Mouse (Mus musculus): ENCODE data around the gene Rplp0. TPM values are rescaled to one million over a fixed set of nuclear protein-coding genes. Genes with fewer than 3 reads are reported as not detected.
A peak's percentile ranks its signal among the peaks of the same experiment; 100 is the strongest.

The Rplp0 gene
- total RNA-seq, 1 experiment, result 2,327 TPM

DNA sequence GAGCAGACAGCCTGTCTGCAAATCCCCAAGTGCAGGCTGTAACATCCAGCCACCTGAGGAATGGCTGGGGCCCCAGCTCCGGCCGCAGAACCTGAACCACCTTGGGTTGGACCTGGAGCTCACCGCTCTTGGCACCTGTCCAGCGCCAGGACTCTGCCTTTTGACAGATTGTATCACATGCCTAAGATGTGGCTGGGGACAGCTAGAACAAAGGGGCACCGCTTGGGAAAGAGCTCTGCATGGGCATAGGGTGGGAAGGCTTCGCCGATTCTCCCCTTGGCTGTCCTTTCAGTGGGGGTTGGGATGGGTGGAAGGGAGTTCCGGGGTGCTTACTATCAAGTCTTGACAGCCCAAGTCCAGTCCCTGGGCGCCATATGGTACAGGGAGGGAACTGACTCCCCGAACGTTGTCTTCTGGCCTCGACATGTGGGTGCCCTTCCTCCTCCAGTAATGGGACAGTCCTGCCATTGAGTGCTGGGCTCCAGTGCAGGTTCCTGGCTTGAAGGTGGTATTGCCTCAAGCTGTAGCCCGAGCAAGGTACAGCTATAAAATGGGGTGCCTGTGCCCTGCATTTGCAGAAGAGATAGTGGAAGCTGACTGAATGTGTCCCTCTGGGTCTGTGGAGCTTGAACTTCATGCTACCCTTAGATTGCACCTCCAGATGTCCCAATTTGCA, 21.1 kb upstream of the Rplp0 start:
- Histone ChIP-seq H3K9ac (ENCODE audit: insufficient read depth, low read depth, low read length, poor library complexity, severe bottlenecking) (no peak overlapping the region), H3K27ac (ENCODE audit: insufficient read depth, low read depth, low read length, poor library complexity, severe bottlenecking) (no peak overlapping the region), H3K9me3 (ENCODE audit: control insufficient read depth, insufficient read depth, low read depth, low read length) (no peaks in the 10 kb centered on the region), H3K36me3 (ENCODE audit: control insufficient read depth, insufficient read depth, low read length, poor library complexity, severe bottlenecking) (no peaks in the 10 kb centered on the region), H3K4me3 (ENCODE audit: insufficient read depth in 1 of 2, low read depth in 1 of 2, low read length in 2 of 2, poor library complexity in 1 of 2, severe bottlenecking in 1 of 2) (no peak overlapping the region), H3K4me1 (ENCODE audit: control insufficient read depth in 2 of 2, insufficient read depth in 2 of 2, low read length in 2 of 2, poor library complexity in 1 of 2) (peaks cover 9 to 32% of the 10 kb centered on the region in 2 experiments; a peak in 3 of 4 replicates)
- in situ Hi-C loops (cut with MboI; ENCODE audit: low sequenced_read_pairs in 2 of 2, unreplicated experiment in 2 of 2), result loop anchor here in 1 of 2 experiments (5.0 kb wide), 1 partner anchor 36 kb away; no protein-coding TSS in a partner anchor
- TF ChIP-seq ZC3H11A (IDR thresholded peaks at IDR 0.05; ENCODE audit: borderline replicate concordance, low read depth, low read length) (no peak), CHD2 (IDR thresholded peaks at IDR 0.05; ENCODE audit: low read depth, low read length) (no peak)
- no peak for DNase-seq (ENCODE audit: low read depth, low spot score)

DNA sequence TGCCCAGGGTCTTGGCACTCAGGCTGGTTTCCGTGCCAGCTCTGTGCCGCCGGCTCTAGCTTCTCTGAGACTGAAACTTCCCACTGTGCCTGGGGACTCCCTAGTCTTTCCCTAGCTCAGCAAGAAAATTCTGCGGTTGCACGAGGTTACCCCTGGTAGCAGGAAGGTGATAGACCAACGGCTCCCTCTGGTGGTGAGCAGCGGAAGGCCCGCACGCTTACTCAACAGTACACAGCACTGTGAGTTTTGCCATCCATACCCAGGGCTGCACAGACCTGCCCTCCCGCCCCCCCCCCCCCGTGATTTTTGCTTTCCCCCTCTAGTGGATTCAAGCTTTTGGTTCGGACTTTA, 20.6 kb upstream of the Rplp0 start:
- in situ Hi-C loops (cut with MboI; ENCODE audit: low sequenced_read_pairs in 2 of 2, unreplicated experiment in 2 of 2), result loop anchor here in 1 of 2 experiments (5.0 kb wide), 1 partner anchor 36 kb away; no protein-coding TSS in a partner anchor
- Histone ChIP-seq H3K4me3 (ENCODE audit: insufficient read depth in 1 of 2, low read depth in 1 of 2, low read length in 2 of 2, poor library complexity in 1 of 2, severe bottlenecking in 1 of 2) (no peak overlapping the region), H3K4me1 (ENCODE audit: control insufficient read depth in 2 of 2, insufficient read depth in 2 of 2, low read length in 2 of 2, poor library complexity in 1 of 2) (peaks cover 9 to 34% of the 10 kb centered on the region in 2 experiments; a peak in 3 of 4 replicates), H3K27ac (ENCODE audit: insufficient read depth, low read depth, low read length, poor library complexity, severe bottlenecking) (no peak overlapping the region), H3K36me3 (ENCODE audit: control insufficient read depth, insufficient read depth, low read length, poor library complexity, severe bottlenecking) (no peaks in the 10 kb centered on the region), H3K9me3 (ENCODE audit: control insufficient read depth, insufficient read depth, low read depth, low read length) (no peaks in the 10 kb centered on the region), H3K9ac (ENCODE audit: insufficient read depth, low read depth, low read length, poor library complexity, severe bottlenecking) (no peak overlapping the region)
- DNase-seq (ENCODE audit: low read depth, low spot score), result peak; percentile 69
- TF ChIP-seq CHD2 (IDR thresholded peaks at IDR 0.05; ENCODE audit: low read depth, low read length) (no peak), ZC3H11A (IDR thresholded peaks at IDR 0.05; ENCODE audit: borderline replicate concordance, low read depth, low read length) (peak; percentile 75), MAFK (IDR thresholded peaks at IDR 0.05; ENCODE audit: insufficient read depth, low read depth, low read length) (peak; percentile 80), ZNF384 (IDR thresholded peaks at IDR 0.05; ENCODE audit: low read depth, low read length) (no peak), HCFC1 (IDR thresholded peaks at IDR 0.05; ENCODE audit: borderline replicate concordance, insufficient read depth, low read length) (no peak)

GRCm38 (mm10) chr5:115542635-115543384, 16.5 kb upstream of the Rplp0 start:
- Histone ChIP-seq H3K9ac (ENCODE audit: insufficient read depth, low read depth, low read length, poor library complexity, severe bottlenecking) (peak overlapping the region; percentile 18), H3K9me3 (ENCODE audit: control insufficient read depth, insufficient read depth, low read depth, low read length) (no peaks in the 10 kb centered on the region), H3K36me3 (ENCODE audit: control insufficient read depth, insufficient read depth, low read length, poor library complexity, severe bottlenecking) (peaks cover 12% of the 10 kb centered on the region; the same call in 1 of the 2 replicates), H3K4me1 (ENCODE audit: control insufficient read depth in 2 of 2, insufficient read depth in 2 of 2, low read length in 2 of 2, poor library complexity in 1 of 2) (peaks cover 3 to 29% of the 10 kb centered on the region in 2 experiments; a peak in 2 of 4 replicates), H3K4me3 (ENCODE audit: insufficient read depth in 1 of 2, low read depth in 1 of 2, low read length in 2 of 2, poor library complexity in 1 of 2, severe bottlenecking in 1 of 2) (peak overlapping the region; percentile 22 to 52; a peak in 3 of 4 replicates), H3K27ac (ENCODE audit: insufficient read depth, low read depth, low read length, poor library complexity, severe bottlenecking) (no peak overlapping the region)
- no peak for DNase-seq (ENCODE audit: low read depth, low spot score)
- TF ChIP-seq CHD2 (IDR thresholded peaks at IDR 0.05; ENCODE audit: low read depth, low read length) (no peak), ZNF384 (IDR thresholded peaks at IDR 0.05; ENCODE audit: low read depth, low read length) (no peak), MAFK (IDR thresholded peaks at IDR 0.05; ENCODE audit: insufficient read depth, low read depth, low read length) (no peak), ZC3H11A (IDR thresholded peaks at IDR 0.05; ENCODE audit: borderline replicate concordance, low read depth, low read length) (no peak), HCFC1 (IDR thresholded peaks at IDR 0.05; ENCODE audit: borderline replicate concordance, insufficient read depth, low read length) (no peak)
- in situ Hi-C loops (cut with MboI; ENCODE audit: low sequenced_read_pairs in 2 of 2, unreplicated experiment in 2 of 2), result no loop called here

DNA sequence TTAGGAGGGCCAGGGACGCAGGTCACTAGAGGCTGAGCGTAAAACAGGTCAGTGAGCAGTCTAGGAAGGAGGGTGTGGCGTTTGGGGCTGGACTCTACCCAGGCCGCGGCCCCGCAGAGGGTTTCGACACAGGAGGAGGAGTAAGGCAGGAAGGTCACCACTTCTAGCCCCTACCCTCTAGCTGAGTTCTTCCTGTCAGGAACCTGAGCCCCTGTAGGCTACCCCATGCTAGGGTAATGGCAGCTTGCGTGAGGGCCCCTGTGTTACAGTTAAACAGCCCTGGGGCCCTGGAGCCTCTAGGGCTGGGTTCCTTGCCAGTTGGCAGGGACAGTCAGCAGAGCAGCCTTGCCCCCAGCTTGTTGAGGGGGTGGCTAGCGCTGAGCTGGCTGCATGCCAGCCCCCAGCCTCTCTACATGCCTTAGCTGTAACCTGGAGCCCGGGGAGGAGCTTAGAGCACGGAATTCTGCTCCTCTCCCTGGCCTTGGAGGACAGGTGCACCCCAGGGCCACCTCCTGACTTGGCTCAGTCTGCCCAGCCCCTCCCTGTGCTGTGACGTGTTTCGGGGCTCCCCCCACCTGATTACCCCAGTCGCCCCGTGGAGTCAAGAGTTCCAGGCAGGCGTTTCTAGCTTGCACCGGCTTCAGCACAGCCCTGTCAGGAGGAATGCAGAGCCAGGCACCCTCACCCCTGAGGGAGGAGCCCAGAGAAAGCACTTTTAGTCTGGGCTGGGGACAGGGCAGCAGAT, 15.6 kb upstream of the Rplp0 start:
- Histone ChIP-seq H3K9ac (ENCODE audit: insufficient read depth, low read depth, low read length, poor library complexity, severe bottlenecking) (no peak overlapping the region), H3K9me3 (ENCODE audit: control insufficient read depth, insufficient read depth, low read depth, low read length) (no peaks in the 10 kb centered on the region), H3K27ac (ENCODE audit: insufficient read depth, low read depth, low read length, poor library complexity, severe bottlenecking) (no peak overlapping the region), H3K4me3 (ENCODE audit: insufficient read depth in 1 of 2, low read depth in 1 of 2, low read length in 2 of 2, poor library complexity in 1 of 2, severe bottlenecking in 1 of 2) (no peak overlapping the region), H3K4me1 (ENCODE audit: control insufficient read depth in 2 of 2, insufficient read depth in 2 of 2, low read length in 2 of 2, poor library complexity in 1 of 2) (peaks cover 0 to 32% of the 10 kb centered on the region in 2 experiments; a peak in 2 of 4 replicates), H3K36me3 (ENCODE audit: control insufficient read depth, insufficient read depth, low read length, poor library complexity, severe bottlenecking) (peaks cover 12% of the 10 kb centered on the region; the same call in 1 of the 2 replicates)
- DNase-seq (ENCODE audit: low read depth, low spot score), result no peak
- TF ChIP-seq CHD2 (IDR thresholded peaks at IDR 0.05; ENCODE audit: low read depth, low read length), result no peak
- no peak for TF ChIP-seq ZNF384 (IDR thresholded peaks at IDR 0.05; ENCODE audit: low read depth, low read length)
- TF ChIP-seq HCFC1 (IDR thresholded peaks at IDR 0.05; ENCODE audit: borderline replicate concordance, insufficient read depth, low read length), result no peak
- TF ChIP-seq ZC3H11A (IDR thresholded peaks at IDR 0.05; ENCODE audit: borderline replicate concordance, low read depth, low read length), result no peak
- no peak for TF ChIP-seq MAFK (IDR thresholded peaks at IDR 0.05; ENCODE audit: insufficient read depth, low read depth, low read length)
- in situ Hi-C loops (cut with MboI; ENCODE audit: low sequenced_read_pairs in 2 of 2, unreplicated experiment in 2 of 2), result no loop called here
